Mouse (Mus musculus): ENCODE results near the gene Gpx3.
A peak's percentile ranks its signal among the peaks of the same experiment; 100 is the strongest.
"Not testable (repeated sequence)": the region's sequence is repeated elsewhere in the genome, so short reads cannot be mapped to it uniquely, and the experiment has no call there.

Gpx3 gene

GRCm38 (mm10) chr11:54949717-54950116, 47.5 kb downstream of the Gpx3 start:
- no peak for DNase-seq

- DNase-seq, result no peak
Measured at GRCm38 (mm10) chr11:54950684-54951083, 48.4 kb downstream of the Gpx3 start.

- no peak for DNase-seq
Measured at GRCm38 (mm10) chr11:54952651-54953050, 50.4 kb downstream of the Gpx3 start.

DNA sequence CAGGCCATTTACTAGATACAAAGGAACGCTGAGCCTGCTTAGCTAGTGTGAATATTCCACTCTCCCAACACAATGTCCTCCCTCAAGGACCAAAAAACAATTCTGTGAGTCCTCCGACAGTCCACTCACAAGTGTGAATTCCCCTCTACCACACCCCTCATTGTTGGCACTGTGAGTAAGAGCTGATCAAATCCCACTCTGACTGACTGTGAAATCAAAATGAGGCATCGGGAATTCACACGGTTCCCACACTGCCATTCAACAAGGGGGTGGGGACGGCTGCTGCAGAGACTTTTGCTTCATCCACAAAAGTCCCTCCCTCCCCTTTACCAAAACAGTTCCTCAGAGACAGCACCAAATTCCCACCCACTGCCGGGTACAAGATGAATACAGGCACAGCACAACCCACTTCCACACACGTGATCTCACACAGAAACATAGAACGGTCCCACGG, 51.8 kb downstream of the Gpx3 start:
- DNase-seq, result no peak

DNA sequence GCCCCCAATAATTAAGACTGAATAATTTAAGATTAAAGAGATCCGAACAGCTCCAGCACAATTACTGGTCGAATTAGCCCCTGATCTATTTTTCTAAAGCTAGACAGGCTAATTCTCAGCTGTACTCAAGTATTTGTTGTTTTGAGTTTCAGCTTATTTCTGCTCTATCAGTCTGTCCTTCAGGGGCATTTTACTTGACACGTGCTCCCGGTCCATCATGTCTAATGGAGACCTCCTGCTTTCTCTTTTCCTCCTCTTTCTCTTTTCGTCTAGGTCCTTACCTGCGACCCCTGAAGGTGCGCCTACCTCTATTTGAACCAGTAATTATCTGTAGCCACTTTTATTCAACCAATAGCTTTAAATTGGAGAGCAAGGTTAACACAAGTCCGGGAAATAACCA, 52.5 kb downstream of the Gpx3 start:
- no peak for DNase-seq

DNA sequence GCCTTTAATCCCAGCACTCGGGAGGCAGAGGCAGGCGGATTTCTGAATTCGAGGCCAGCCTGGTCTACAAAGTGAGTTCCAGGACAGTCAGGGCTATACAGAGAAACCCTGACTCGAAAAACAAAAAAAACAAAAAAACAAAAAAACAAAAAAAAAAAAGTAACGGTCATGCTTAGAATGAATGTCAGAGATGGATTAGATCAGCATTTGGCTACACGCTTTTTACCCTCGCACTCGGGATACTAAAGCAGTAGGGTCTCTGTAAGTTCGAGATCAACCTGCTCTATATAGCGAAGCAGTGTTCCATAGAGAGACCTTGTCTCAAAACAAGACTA, 53.1 kb downstream of the Gpx3 start:
- DNase-seq, result not testable (repeated sequence)

DNA sequence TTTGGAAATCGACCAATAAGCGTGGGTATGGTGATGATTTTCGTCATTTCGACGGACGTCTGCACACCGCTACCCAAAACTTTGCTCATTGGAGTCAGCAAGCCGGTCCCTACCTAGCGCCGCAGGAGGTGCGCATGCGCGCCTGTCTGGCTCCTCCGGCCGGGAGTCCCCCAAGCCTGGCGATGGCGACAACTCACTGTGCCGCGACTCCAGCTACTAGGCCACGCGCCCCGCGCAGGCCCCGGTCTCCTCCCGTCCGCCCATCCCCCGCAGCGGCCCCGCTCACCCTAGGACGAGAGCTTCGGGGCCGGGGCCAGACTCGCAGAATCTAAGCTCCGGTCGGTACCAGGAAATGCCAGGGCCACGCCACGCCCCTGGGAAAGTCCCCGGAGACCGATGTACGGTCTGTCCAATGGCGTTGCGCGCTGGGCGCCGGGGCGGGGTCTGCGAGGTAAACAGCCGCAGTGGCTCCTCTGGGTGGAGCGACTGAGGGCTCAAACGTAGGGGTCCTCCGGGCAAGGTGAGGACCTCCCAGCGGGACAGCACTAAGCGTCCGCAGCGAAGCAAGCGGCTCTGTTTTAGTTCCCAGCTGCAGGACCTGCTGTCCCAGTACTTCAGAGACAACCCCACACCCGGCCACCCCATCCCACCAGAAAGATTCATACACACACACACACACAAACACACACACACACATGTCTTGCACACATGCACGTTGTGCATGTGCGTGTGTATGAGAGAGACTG, 53.7 kb downstream of the Gpx3 start:
- peak; percentile 99 for DNase-seq

GRCm38 (mm10) chr11:54956912-54957311, 54.7 kb downstream of the Gpx3 start:
- no peak for DNase-seq

DNA sequence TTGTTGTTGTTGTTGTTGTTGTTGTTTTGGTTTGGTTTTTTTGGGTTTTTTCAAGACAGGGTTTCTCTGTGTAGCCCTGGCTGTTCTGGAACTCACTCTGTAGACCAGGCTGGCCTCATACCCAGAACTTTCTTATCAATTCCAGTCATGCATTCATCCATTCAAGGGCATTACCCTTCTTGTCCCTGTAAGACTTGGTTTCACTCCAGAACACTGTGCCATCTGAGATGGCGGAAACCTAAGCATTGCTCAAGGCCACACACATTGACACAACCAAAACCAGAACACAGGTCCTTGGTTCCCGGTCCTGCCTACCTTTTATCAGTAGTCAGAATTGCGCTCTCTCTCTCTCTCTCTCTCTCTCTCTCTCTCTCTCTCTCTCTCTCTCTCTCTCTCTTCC, 55.5 kb downstream of the Gpx3 start:
- not testable (repeated sequence) for DNase-seq

GRCm38 (mm10) chr11:54958571-54959073, 56.4 kb downstream of the Gpx3 start:
- no peak for DNase-seq

Data from right cerebral cortex, postnatal 25 days (tissue).